Mouse (Mus musculus): ENCODE measurements at regions not wholly inside any gene's neighbourhood (a gene's known extent, or its start where the extent isn't known, plus 50 kb on each side); places are given as distances from the start of the nearest gene placed in this dataset.

DNA sequence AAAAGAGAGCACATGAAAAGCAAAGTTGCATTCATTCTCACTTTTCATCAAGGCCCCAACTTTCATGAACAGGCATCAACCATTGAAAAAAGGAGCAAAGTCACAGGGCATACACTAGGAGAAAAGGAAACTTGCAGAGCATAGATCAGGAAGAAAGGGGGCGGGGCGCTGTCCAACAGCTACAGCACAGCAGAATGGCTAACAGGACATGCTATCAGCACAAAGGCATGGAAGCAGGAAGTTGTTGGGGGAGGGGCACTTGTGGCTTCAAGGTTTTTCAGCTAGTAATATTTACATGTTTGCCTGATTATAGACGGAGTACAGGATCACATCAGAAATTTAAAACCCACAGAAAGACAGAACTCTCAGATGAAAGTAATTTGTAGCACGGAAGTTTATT lies 268.7 kb downstream of the Cd47 start:
- WGBS: 74% methylated on average over 4 of the region's 4 CpGs
- no peak overlapping the region for H3K9ac ChIP-seq
- no peak overlapping the region for H3K4me2 ChIP-seq
- H3K4me3 ChIP-seq: no peak overlapping the region
- peaks cover 8% of the 10 kb centered on the region; the same call in 1 of the 2 replicates for H3K4me1 ChIP-seq (replicated peaks)
- no peak overlapping the region for H3K27ac ChIP-seq
- H3K9me3 ChIP-seq: no peaks in the 10 kb centered on the region
- H3K36me3 ChIP-seq: no peaks in the 10 kb centered on the region
- no peak for ATAC-seq (ENCODE audit: low FRiP score)
- H3K27me3 ChIP-seq: no peaks in the 10 kb centered on the region

DNA sequence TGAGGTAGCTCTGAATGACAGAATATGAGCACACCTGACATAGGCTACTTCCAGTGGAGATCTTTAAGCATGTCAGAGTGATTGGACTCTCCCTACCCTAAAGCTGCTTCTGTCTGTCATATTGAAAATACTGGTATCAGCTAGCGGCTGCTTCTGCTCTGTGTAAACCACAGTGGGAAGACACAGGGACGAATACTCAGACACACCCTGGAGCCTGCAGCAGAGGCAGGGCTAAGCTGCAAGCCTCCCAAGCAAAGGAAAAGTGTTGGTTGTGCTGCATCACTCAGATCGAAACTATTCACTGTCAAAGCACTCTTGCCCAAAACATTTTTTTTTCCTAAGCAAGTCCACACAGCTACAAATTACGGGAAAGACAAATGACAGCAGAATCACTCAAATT lies 270.4 kb downstream of the Cd47 start:
- 78% methylated on average over 4 of the region's 4 CpGs for WGBS
- Histone ChIP-seq H3K4me1 (replicated peaks) (peaks cover 12% of the 10 kb centered on the region), H3K27me3 (no peaks in the 10 kb centered on the region), H3K27ac (no peak overlapping the region), H3K4me2 (no peak overlapping the region), H3K36me3 (no peaks in the 10 kb centered on the region), H3K9ac (no peak overlapping the region), H3K4me3 (no peak overlapping the region), H3K9me3 (no peaks in the 10 kb centered on the region)
- ATAC-seq (ENCODE audit: low FRiP score): no peak

DNA sequence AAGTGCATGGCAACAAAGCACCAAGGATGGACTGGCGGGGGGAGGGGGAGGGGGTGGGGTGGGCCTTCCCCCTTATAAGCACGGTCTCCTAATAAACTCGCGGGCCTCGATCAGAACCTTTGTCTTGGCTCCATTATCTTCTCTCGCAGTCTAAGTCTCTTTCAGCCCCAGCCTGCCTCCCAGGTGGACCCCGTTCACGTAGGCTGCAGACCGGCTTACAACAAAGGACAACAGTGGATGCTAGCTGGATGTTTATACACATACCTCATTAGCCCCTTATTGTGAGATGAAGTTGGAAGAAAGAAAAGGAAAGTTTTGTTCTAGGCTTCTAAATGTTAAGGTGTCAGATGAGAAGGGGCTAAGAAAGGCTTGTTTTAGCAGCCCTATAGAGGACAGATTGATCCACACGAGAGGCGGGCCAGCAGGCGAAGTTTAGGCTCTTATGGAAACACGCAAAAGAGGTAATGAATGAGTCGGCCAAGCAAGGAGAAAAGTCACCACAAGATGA lies 272.6 kb downstream of the Cd47 start:
- H3K27ac ChIP-seq: no peak overlapping the region
- H3K27me3 ChIP-seq: no peaks in the 10 kb centered on the region
- H3K9ac ChIP-seq: no peak overlapping the region
- H3K4me2 ChIP-seq: peak overlapping the region; percentile 44
- H3K36me3 ChIP-seq: no peaks in the 10 kb centered on the region
- ATAC-seq (ENCODE audit: low FRiP score): no peak
- no peaks in the 10 kb centered on the region for H3K9me3 ChIP-seq
- no peak overlapping the region for H3K4me3 ChIP-seq
- peaks cover 14% of the 10 kb centered on the region for H3K4me1 ChIP-seq (replicated peaks)
- 34% methylated on average over 14 of the region's 14 CpGs for WGBS

DNA sequence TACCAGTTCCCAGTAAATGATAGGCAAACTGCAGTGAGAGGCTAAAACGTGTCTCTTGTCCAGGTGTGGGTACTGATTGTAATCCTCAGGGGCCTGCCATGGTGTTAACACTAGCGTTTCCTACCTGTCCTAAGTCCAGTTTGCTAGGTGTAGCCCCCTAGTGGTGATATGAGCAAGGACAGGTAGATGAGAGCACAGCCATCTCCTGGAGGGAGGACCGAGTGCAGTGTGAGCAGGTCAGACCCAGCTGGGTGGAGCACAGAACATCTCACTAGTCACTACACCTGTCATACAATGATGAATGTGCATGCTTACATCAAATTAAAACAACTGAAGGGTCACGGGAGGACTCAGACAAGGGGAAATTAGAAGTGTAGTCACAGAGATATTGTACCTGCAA lies 273.6 kb downstream of the Cd47 start:
- H3K4me3 ChIP-seq: no peak overlapping the region
- H3K4me2 ChIP-seq: no peak overlapping the region
- no peak overlapping the region for H3K9ac ChIP-seq
- no peaks in the 10 kb centered on the region for H3K9me3 ChIP-seq
- no peaks in the 10 kb centered on the region for H3K36me3 ChIP-seq
- 75% methylated on average over 4 of the region's 4 CpGs for WGBS
- H3K27me3 ChIP-seq: no peaks in the 10 kb centered on the region
- H3K27ac ChIP-seq: no peak overlapping the region
- peaks cover 14% of the 10 kb centered on the region for H3K4me1 ChIP-seq (replicated peaks)
- no peak for ATAC-seq (ENCODE audit: low FRiP score)

DNA sequence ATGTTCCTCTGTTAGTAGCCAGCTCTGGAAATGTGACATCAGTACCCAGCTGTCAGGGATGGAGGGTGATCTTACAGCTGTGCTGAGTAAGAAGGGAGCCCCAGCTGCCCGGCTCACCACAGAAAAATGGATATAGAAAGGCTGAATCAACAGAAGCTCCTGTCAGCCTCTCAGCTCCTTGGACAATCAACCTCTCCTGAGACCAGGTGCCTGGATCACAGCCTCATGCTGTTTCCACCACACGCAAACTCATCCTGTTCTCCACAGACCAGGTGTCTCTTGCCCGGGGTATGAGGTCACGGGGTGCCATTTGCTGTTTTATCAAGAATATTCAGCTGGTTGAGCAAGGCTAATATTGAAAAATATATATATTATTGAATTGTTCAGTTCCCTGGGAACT lies 275.3 kb downstream of the Cd47 start:
- ATAC-seq (ENCODE audit: low FRiP score): peak; percentile 38; the same call in 1 of the 2 replicates
- Histone ChIP-seq H3K4me2 (no peak overlapping the region), H3K36me3 (no peaks in the 10 kb centered on the region), H3K27me3 (no peaks in the 10 kb centered on the region), H3K9me3 (no peaks in the 10 kb centered on the region), H3K9ac (no peak overlapping the region), H3K4me1 (replicated peaks) (peaks cover 14% of the 10 kb centered on the region), H3K27ac (peak overlapping the region; percentile 66), H3K4me3 (no peak overlapping the region)
- WGBS: 67% methylated on average over 4 of the region's 4 CpGs

DNA sequence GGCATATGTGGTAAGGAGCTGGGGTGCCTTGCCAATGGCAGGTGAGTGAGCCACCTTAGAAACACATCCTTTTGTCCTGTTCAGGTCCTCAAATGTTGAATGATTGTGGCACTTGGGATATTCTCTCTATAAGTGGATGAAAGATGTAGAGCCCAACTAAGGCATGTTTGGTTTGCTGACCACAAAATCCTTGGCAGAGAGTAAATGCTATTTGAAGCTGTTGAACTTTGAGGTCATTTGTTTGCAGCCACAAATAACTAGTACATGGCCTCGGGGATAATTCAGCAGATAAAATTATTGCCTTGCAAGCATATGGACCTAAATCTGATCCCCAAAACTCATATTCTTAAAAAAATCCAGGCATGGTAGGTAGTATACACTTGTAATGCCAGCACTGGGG lies 281.2 kb downstream of the Cd47 start:
- Histone ChIP-seq H3K36me3 (no peaks in the 10 kb centered on the region), H3K4me3 (no peak overlapping the region), H3K9me3 (peaks cover 3% of the 10 kb centered on the region; the same call in 1 of the 2 replicates), H3K4me1 (replicated peaks) (no peaks in the 10 kb centered on the region), H3K9ac (no peak overlapping the region), H3K27ac (no peak overlapping the region), H3K4me2 (no peak overlapping the region), H3K27me3 (no peaks in the 10 kb centered on the region)
- ATAC-seq (ENCODE audit: low FRiP score): no peak
- 85% methylated on average over 1 of the region's 1 CpGs for WGBS

DNA sequence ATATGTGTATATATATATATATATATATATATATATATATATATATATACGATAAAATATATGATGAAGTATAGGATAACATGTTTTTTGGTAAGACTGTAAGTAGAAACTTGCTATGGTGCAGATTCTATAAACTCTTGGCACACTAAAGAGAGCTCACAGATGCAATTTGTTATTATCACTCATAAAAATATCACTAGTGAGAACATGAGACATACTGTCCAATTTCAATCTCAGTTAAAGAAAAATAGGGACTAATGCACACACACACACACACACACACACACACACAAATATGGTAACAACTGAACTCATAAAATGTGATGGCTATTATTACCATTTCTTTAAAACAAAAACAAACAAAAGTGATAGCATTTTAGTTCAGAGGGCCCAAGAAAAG lies 292.0 kb downstream of the Cd47 start:
- Histone ChIP-seq H3K27ac (no peak overlapping the region), H3K9me3 (no peaks in the 10 kb centered on the region), H3K36me3 (no peaks in the 10 kb centered on the region), H3K4me1 (replicated peaks) (no peaks in the 10 kb centered on the region), H3K27me3 (no peaks in the 10 kb centered on the region), H3K4me2 (no peak overlapping the region), H3K9ac (no peak overlapping the region), H3K4me3 (no peak overlapping the region)
- 100% methylated on average over 1 of the region's 1 CpGs for WGBS
- no peak for ATAC-seq (ENCODE audit: low FRiP score)

DNA sequence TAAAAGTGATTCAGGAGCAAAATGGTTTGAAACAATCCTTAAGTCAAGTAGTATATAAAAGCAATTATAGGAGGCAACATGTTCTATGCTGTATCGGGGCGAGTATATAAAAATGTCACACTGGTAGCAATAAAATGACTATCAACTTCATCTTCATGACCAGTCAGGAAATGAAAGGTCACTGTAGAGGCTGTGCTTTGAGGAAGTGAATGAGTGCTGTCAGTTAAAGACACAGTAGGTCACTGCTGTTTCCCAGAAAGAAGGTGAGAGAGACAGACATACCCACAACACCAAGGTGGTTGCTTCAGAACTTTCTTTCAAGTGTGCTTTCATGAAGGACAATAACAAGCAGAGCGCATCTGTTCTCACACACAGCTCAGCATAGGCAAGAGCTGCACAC lies 292.4 kb downstream of the Cd47 start:
- no peaks in the 10 kb centered on the region for H3K36me3 ChIP-seq
- WGBS: 93% methylated on average over 3 of the region's 3 CpGs

DNA sequence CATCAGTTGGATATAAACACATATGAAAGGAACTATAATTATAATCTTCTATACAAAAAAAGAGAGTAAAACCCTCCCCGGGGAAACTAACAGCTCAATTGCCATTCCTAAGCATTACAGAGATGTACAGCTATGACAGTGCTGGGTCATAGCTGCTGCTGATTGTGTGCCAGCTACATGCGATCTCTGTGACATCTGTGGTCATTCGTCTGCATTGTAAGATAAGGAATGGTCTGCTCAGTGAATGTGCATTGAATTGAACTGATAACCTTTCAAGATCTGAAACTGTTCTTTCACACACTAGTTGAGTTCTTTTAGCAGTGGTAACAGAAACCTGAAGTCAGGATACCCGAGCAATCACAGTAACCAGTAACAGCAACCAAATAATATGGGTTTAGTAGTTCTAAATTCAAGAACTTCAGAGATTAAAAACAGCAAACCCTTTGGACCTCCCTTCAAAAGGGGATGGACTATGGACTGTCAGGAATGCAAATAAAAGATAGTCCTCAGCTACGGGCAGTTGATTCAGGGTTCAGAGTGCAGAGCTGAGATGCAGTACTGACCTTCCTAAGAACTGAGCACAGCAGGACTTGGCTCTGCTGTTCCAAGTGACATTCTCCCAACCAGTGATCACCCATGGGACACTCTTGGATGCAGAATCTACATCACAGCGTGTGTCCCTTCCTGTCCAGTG lies 295.7 kb downstream of the Cd47 start:
- H3K36me3 ChIP-seq: no peaks in the 10 kb centered on the region
- H3K9me3 ChIP-seq: no peaks in the 10 kb centered on the region
- WGBS: 75% methylated on average over 6 of the region's 6 CpGs
- H3K9ac ChIP-seq: no peak overlapping the region
- no peaks in the 10 kb centered on the region for H3K4me1 ChIP-seq (replicated peaks)
- H3K4me3 ChIP-seq: no peak overlapping the region
- H3K4me2 ChIP-seq: no peak overlapping the region
- H3K27me3 ChIP-seq: no peaks in the 10 kb centered on the region
- no peak overlapping the region for H3K27ac ChIP-seq
- ATAC-seq (ENCODE audit: low FRiP score): no peak

More for the DNA sequence above, 292.4 kb downstream of the Cd47 start:
- Histone ChIP-seq H3K27ac (no peak overlapping the region), H3K4me3 (no peak overlapping the region), H3K4me2 (no peak overlapping the region), H3K4me1 (replicated peaks) (no peaks in the 10 kb centered on the region), H3K27me3 (no peaks in the 10 kb centered on the region), H3K9ac (no peak overlapping the region), H3K9me3 (no peaks in the 10 kb centered on the region)
- ATAC-seq (ENCODE audit: low FRiP score): no peak

DNA sequence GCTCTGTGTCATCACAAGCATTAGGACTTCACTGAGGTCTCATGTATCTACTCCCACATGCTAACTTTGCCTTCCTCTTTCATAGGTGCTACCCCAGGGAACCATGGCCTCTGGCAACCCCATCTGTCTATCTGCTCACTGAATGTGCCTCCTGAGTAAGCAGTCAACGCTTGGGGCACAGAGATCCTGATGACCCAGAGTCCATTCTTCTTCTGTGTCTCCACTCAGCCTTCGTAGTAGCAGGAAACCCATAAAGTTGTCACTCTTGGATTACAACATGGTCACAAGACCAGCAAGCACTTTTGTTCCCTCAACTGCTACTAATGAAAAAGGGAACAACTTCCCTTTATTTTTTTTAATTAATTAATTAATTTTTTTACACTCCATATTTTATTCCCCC lies 296.2 kb downstream of the Cd47 start:
- Histone ChIP-seq H3K36me3 (no peaks in the 10 kb centered on the region), H3K9me3 (no peaks in the 10 kb centered on the region), H3K4me1 (replicated peaks) (no peaks in the 10 kb centered on the region), H3K4me3 (no peak overlapping the region), H3K27ac (no peak overlapping the region), H3K4me2 (no peak overlapping the region), H3K9ac (no peak overlapping the region), H3K27me3 (no peaks in the 10 kb centered on the region)
- ATAC-seq (ENCODE audit: low FRiP score): no peak
- WGBS: 82% methylated on average over 2 of the region's 2 CpGs

DNA sequence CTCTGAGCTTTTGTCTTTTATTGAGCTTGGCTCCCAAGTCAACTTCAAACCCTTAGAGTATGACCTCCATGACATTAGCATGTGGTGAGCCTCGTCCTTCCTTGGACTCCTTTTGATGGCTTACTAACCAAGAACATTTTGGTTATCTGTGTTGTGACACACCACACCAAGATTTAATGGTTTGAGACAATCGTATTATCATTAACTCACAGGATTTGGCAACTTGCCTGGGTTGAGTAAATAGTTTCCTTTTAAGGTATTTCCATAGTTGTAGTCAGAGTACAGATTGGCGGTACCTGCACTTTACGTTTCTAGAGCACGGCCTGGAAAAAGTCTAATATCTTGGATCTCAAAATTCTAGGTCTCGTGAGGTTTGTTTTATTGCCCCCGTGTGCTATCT lies 303.0 kb downstream of the Cd47 start:
- no peak overlapping the region for H3K9ac ChIP-seq
- 93% methylated on average over 7 of the region's 7 CpGs for WGBS
- H3K4me1 ChIP-seq (replicated peaks): no peaks in the 10 kb centered on the region
- H3K36me3 ChIP-seq: no peaks in the 10 kb centered on the region
- H3K27me3 ChIP-seq: no peaks in the 10 kb centered on the region
- ATAC-seq (ENCODE audit: low FRiP score): no peak
- H3K27ac ChIP-seq: no peak overlapping the region
- no peak overlapping the region for H3K4me2 ChIP-seq
- H3K4me3 ChIP-seq: no peak overlapping the region
- H3K9me3 ChIP-seq: no peaks in the 10 kb centered on the region

DNA sequence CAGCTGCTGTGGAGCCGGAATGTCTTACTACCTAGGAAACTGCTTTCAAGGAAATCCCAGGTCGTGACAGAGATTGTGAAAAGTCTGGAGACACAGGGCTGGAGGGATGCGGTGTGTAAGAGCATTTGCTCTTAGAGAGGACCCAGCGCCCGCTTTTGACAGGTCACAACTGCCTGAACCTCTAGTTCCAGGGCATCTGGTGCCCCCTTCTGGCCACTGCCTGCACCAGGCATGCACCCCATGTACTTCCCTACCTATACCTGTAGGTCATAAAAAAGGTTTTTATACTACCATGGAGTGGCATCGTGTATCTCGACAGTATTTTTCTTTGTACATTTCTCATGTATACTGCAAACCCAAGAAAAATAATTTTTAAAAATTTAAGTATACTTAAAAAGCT lies 314.0 kb downstream of the Bbx start:
- Histone ChIP-seq H3K36me3 (no peaks in the 10 kb centered on the region), H3K27me3 (no peaks in the 10 kb centered on the region), H3K4me1 (replicated peaks) (no peaks in the 10 kb centered on the region), H3K9ac (no peak overlapping the region), H3K4me2 (no peak overlapping the region), H3K4me3 (no peak overlapping the region), H3K27ac (no peak overlapping the region), H3K9me3 (no peaks in the 10 kb centered on the region)
- WGBS: 93% methylated on average over 7 of the region's 7 CpGs
- ATAC-seq (ENCODE audit: low FRiP score): no peak

DNA sequence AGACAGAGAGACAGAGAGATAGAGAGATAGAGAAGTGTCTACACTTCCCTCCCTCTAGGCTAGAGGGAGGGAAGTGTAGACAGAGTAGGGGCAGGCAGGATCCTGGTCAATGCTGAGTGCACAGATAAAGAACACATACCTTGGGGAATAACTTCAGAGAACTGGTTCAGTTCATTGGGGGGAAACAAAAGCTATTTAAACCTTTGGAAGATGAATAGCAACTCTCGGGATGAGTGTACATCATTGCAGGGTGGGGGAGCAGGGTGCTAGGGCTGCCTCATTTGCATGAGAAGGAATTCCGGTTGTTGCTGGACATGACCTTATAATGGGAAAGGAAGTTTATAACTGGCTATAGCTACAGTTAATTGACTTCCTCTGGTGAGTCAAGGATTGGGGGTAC lies 309.7 kb downstream of the Bbx start:
- Histone ChIP-seq H3K4me1 (replicated peaks) (no peaks in the 10 kb centered on the region), H3K9me3 (no peaks in the 10 kb centered on the region), H3K27ac (no peak overlapping the region), H3K4me2 (no peak overlapping the region), H3K27me3 (no peaks in the 10 kb centered on the region), H3K4me3 (no peak overlapping the region), H3K9ac (no peak overlapping the region), H3K36me3 (no peaks in the 10 kb centered on the region)
- ATAC-seq (ENCODE audit: low FRiP score): no peak
- 60% methylated on average over 2 of the region's 2 CpGs for WGBS

All from hindbrain, embryonic 13.5 days (tissue).